Mouse (Mus musculus) right cerebral cortex, postnatal 4 days (tissue): ENCODE measurements around the gene Gfod1.

Source experiments
- DNase-seq: peaks from one replicate; pipeline ENCODE4 v3.0.0-alpha.2; 2022

Gfod1 gene

GRCm38 (mm10) chr13:43146515-43147258, 157.3 kb downstream of the Gfod1 start:
- no peak for DNase-seq
